Mouse (Mus musculus): ENCODE data around the gene Gm8764. TPM values are rescaled to one million over a fixed set of nuclear protein-coding genes. Genes with fewer than 3 reads are reported as not detected.

The Gm8764 gene
- polyA plus RNA-seq, 1 experiment from 2014 or later, result not detected

GRCm38 (mm10) chr10:104209655-104210054 lies 49.8 kb downstream of the Gm8764 start:
- 76% methylated on average over 1 of the region's 1 CpGs for WGBS
- no peak overlapping the region for H3K27ac ChIP-seq (ENCODE audit: low read depth, low read length)
- ATAC-seq, result no peak; the same call in 1 of the 2 replicates

DNA sequence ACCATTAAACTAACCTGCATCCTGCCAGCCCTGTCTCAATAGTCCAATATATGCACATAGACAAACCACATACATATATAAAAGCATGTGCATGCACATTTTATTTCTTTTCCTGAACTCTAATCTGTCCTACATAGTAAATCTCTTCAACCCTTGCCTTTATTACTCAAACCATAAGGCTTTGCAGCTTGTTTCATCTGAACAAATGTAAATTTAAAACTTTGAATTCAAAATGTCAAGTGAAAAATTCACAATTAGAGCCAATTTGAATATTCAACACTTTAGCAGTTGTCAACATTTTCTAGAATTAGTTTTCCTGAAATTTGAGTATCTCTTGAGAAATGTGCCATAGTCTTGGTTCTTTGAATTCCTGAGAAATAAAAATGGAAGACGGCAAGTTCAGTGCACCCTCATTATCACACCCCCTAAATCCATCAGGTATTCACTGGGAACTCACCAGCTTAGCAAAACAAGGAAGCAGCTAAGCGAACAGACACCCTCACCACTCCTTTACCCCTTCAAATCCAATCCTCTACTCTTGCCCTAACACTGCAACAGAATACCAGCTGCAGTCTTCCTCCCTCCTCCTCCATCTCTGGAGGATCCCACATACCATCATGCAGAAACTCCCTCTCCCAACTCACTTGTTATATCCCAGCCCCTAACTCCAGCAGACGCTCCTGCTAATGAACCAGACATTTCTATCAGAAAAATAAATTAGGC lies 50.6 kb downstream of the Gm8764 start:
- Histone ChIP-seq H3K9ac (ENCODE audit: low read length) (no peak overlapping the region), H3K27ac (ENCODE audit: low read depth, low read length) (no peak overlapping the region), H3K4me3 (ENCODE audit: low read depth, low read length) (no peak overlapping the region), H3K27me3 (replicated peaks; ENCODE audit: control insufficient read depth, insufficient read depth, low read length) (no peaks in the 10 kb centered on the region), H3K36me3 (ENCODE audit: control insufficient read depth, insufficient read depth, low read length) (no peaks in the 10 kb centered on the region), H3K4me2 (ENCODE audit: low read length) (no peak overlapping the region), H3K9me3 (replicated peaks; ENCODE audit: control insufficient read depth, low read length) (no peaks in the 10 kb centered on the region), H3K4me1 (ENCODE audit: control insufficient read depth, insufficient read depth, low read length) (no peaks in the 10 kb centered on the region)
- WGBS, result 67% methylated on average over 3 of the region's 3 CpGs
- ATAC-seq (no peak), DNase-seq (ENCODE audit: low spot score) (peak; percentile 28)

More at GRCm38 (mm10) chr10:104209655-104210054, 49.8 kb downstream of the Gm8764 start:
- DNase-seq (ENCODE audit: low spot score), result peak; percentile 42
- H3K9ac ChIP-seq (ENCODE audit: low read length), result no peak overlapping the region
- H3K36me3 ChIP-seq (ENCODE audit: control insufficient read depth, insufficient read depth, low read length), result no peaks in the 10 kb centered on the region
- no peaks in the 10 kb centered on the region for H3K4me1 ChIP-seq (ENCODE audit: control insufficient read depth, insufficient read depth, low read length)
- H3K9me3 ChIP-seq (replicated peaks; ENCODE audit: control insufficient read depth, low read length), result no peaks in the 10 kb centered on the region
- H3K4me2 ChIP-seq (ENCODE audit: low read length), result no peak overlapping the region
- H3K4me3 ChIP-seq (ENCODE audit: low read depth, low read length), result no peak overlapping the region
- no peaks in the 10 kb centered on the region for H3K27me3 ChIP-seq (replicated peaks; ENCODE audit: control insufficient read depth, insufficient read depth, low read length)

Other genes with a start within 250 kb of the Gm8764 start
- not detected in 2 replicates for gene Gm21293, start 17.0 kb upstream of the Gm8764 start, polyA plus RNA-seq (2014; fragmentation: Nextera tagmentation; extraction: Ambion mirVana)
- not detected in 2 replicates for gene Gm6763, start 8.5 kb upstream of the Gm8764 start, polyA plus RNA-seq (2014; fragmentation: Nextera tagmentation; extraction: Ambion mirVana)
- gene Gm21304, start 8.5 kb downstream of the Gm8764 start, polyA plus RNA-seq (2014; fragmentation: Nextera tagmentation; extraction: Ambion mirVana), result not detected in 2 replicates
- gene Gm21312, start 17.0 kb downstream of the Gm8764 start, polyA plus RNA-seq (2014; fragmentation: Nextera tagmentation; extraction: Ambion mirVana), result not detected in 2 replicates
- gene Gm20765, start 25.5 kb downstream of the Gm8764 start, polyA plus RNA-seq (2014; fragmentation: Nextera tagmentation; extraction: Ambion mirVana), result not detected in 2 replicates
- not detected in 2 replicates for gene Gm4340, start 34.0 kb downstream of the Gm8764 start, polyA plus RNA-seq (2014; fragmentation: Nextera tagmentation; extraction: Ambion mirVana)

All from forebrain, embryonic 14.5 days (tissue).